Comparison of ENCODE assay signal across 15 mouse cellular contexts in the genomic region with DNA sequence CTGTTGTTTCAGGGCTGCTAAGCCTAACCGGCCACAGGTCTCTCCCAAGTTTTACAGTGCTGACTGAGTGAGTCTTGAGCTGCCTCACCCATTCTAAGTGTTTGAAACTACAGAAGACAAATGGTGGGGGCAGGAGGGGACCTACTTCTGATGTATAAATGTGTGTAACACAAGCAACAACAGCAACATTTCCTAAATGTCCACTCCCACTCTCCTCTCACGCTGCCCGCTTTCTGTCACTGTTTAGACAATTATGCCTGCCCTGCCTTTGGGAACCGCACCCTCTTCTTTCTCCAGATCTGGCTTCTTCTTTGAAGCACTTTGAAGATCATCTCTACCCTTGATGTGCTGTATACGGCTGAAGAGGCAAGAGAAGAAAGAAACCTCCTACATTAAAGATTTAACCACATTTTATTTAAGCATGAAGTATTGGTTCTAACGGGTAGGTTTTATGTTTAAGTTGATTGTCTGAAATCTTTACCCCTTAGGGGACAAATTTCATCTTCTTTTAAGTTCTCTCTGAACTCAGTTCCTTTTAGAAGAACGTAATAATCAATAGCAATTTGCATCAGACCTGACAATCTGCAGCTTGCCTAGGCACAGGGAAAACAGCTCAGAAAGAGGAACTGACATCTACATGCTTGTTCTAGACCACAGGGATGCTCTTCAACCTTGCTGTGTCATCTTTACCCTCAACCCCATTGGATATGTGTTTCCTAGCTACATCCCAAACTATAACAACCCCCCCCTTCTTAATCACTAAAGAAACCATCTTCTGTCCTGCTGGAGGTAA.
DNase-seq lines count a peak whose midpoint lies in the region; ATAC-seq and TF ChIP-seq lines count a peak whose summit lies in the region.
"Had no signal": no experiment of that assay in that cellular context is flagged by ENCODE, and none has a peak within 500 bp of the region (broad histone marks: within the 10 kb centered on the region; RNA-seq: fewer than 3 reads in every experiment).

No protein-coding gene starts in this region.

- peak overlapping the region; percentile 61; the same call in 1 of the 2 replicates for H3K27ac ChIP-seq in limb, embryonic 14.5 days (replicated peaks; ENCODE audit: low read depth, low read length)
- H3K27ac ChIP-seq in limb, embryonic 10.5 days, result no peak overlapping the region
- H3K27ac ChIP-seq in CH12.LX (ENCODE audit: insufficient read depth, low read depth), result no peak overlapping the region
- peak overlapping the region; percentile 38 for H3K27ac ChIP-seq in forebrain, embryonic 16.5 days (ENCODE audit: low read length)
- H3K27ac ChIP-seq: limb, embryonic 13.5 days had no signal

- 74% methylated on average over 7 of the region's 7 CpGs for WGBS in limb, embryonic 14.5 days
- 81% methylated on average over 7 of the region's 7 CpGs for WGBS in limb, embryonic 10.5 days
- WGBS in forebrain, embryonic 16.5 days, result 46% methylated on average over 7 of the region's 7 CpGs

- no peak for TF ChIP-seq CTCF in CH12.LX (conservative IDR thresholded peaks at IDR 0.05 in 1 of 2, IDR thresholded peaks at IDR 0.05 in 1 of 2; ENCODE audit: low read depth in 2 of 2, low read length in 2 of 2)

- H3K36me3 ChIP-seq in limb, embryonic 14.5 days (ENCODE audit: control insufficient read depth, insufficient read depth, low read length), result no peaks in the 10 kb centered on the region
- no peaks in the 10 kb centered on the region for H3K36me3 ChIP-seq in limb, embryonic 10.5 days
- no peaks in the 10 kb centered on the region for H3K36me3 ChIP-seq in CH12.LX (replicated peaks in 1 of 2; ENCODE audit: control insufficient read depth in 1 of 2, insufficient read depth in 1 of 2, low read length in 1 of 2)
- no peaks in the 10 kb centered on the region for H3K36me3 ChIP-seq in forebrain, embryonic 16.5 days (ENCODE audit: control insufficient read depth, insufficient read depth)
- H3K36me3 ChIP-seq: limb, embryonic 13.5 days had no signal

- no peak for DNase-seq in limb, embryonic 14.5 days (ENCODE audit: low spot score)
- no peak for DNase-seq in limb, embryonic 10.5 days (ENCODE audit: low spot score)
- DNase-seq in 416B (ENCODE audit: low read depth), result peak; percentile 13
- peak; percentile 75 for DNase-seq in CH12.LX (ENCODE audit: extremely low read depth)
- no peak for DNase-seq in thymus, adult 18-20 months
- DNase-seq: adrenal gland, adult 2 months; embryo, embryonic 11 days; heart, postnatal 36 days; kidney, postnatal 4 days; liver, postnatal 0 days; right cerebral cortex, postnatal 25 days had no signal

- no peak overlapping the region for H3K4me2 ChIP-seq in limb, embryonic 14.5 days (replicated peaks; ENCODE audit: low read depth, low read length, severe bottlenecking)
- no peak overlapping the region for H3K4me2 ChIP-seq in CH12.LX (ENCODE audit: insufficient read depth, low read depth, poor library complexity, severe bottlenecking)
- no peak overlapping the region for H3K4me2 ChIP-seq in forebrain, embryonic 16.5 days (ENCODE audit: low read length)
- H3K4me2 ChIP-seq: limb, embryonic 13.5 days had no signal

- no peak for ATAC-seq in limb, embryonic 14.5 days (ENCODE audit: low FRiP score, low read depth)
- ATAC-seq in forebrain, embryonic 16.5 days, result no peak
- ATAC-seq in megakaryocyte-erythroid progenitor cell, adult 5-6 weeks (replicated peaks; ENCODE audit: low FRiP score, low TSS enrichment, poor library complexity, severe bottlenecking), result no peak
- ATAC-seq: intestine, postnatal 0 days; liver, postnatal 0 days had no signal

- dilution Hi-C loops in CH12.LX (cut with MboI; ENCODE audit: extremely low pct_ligation_motif_present, extremely low pct_unique_long_range_greater_than_20kb, low sequenced_read_pairs), result no loop called here

- no peak for TF ChIP-seq POLR2A in limb, embryonic 14.5 days (IDR thresholded peaks at IDR 0.05; ENCODE audit: borderline replicate concordance, extremely low read depth, insufficient read depth, insufficient read length)
- no peak for TF ChIP-seq POLR2A in CH12.LX (IDR thresholded peaks at IDR 0.05; ENCODE audit: low read depth, low read length)

- no peaks in the 10 kb centered on the region for H3K9me3 ChIP-seq in limb, embryonic 14.5 days (ENCODE audit: control insufficient read depth, low read length)
- H3K9me3 ChIP-seq in limb, embryonic 10.5 days (replicated peaks), result no peaks in the 10 kb centered on the region
- H3K9me3 ChIP-seq in CH12.LX (replicated peaks; ENCODE audit: low read length), result no peaks in the 10 kb centered on the region
- no peaks in the 10 kb centered on the region for H3K9me3 ChIP-seq in forebrain, embryonic 16.5 days (ENCODE audit: control insufficient read depth, low read length)
- H3K9me3 ChIP-seq: limb, embryonic 13.5 days had no signal

- peak; percentile 32; the same call in 1 of the 2 replicates for TF ChIP-seq EP300 in CH12.LX (IDR thresholded peaks at IDR 0.05; ENCODE audit: low read length)

- no peak overlapping the region for H3K9ac ChIP-seq in limb, embryonic 14.5 days (ENCODE audit: low read depth, low read length, severe bottlenecking)
- no peak overlapping the region for H3K9ac ChIP-seq in CH12.LX (ENCODE audit: insufficient read depth, low read depth)
- H3K9ac ChIP-seq in forebrain, embryonic 16.5 days (replicated peaks; ENCODE audit: low read depth, low read length), result no peak overlapping the region
- H3K9ac ChIP-seq: limb, embryonic 13.5 days; liver, postnatal 0 days had no signal

- H3K79me2 ChIP-seq in CH12.LX (replicated peaks; ENCODE audit: control insufficient read depth, extremely low read depth, insufficient read depth, poor library complexity, severe bottlenecking), result no peaks in the 10 kb centered on the region

- H3K4me1 ChIP-seq in limb, embryonic 14.5 days (ENCODE audit: control insufficient read depth, insufficient read depth, low read length), result 0 out of 2 replicates have a peak, but pooled peaks cover 2% of the 10 kb centered on the region
- no peaks in the 10 kb centered on the region for H3K4me1 ChIP-seq in limb, embryonic 10.5 days
- H3K4me1 ChIP-seq in CH12.LX (ENCODE audit: control insufficient read depth in 1 of 2, insufficient read depth in 2 of 2), result peaks cover 5 to 37% of the 10 kb centered on the region in 2 experiments; a peak in 3 of 4 replicates
- peaks cover 28% of the 10 kb centered on the region for H3K4me1 ChIP-seq in forebrain, embryonic 16.5 days (replicated peaks; ENCODE audit: control insufficient read depth, insufficient read depth, low read length)
- H3K4me1 ChIP-seq: limb, embryonic 13.5 days had no signal

- in situ Hi-C loops in CH12.LX (cut with MboI; ENCODE audit: low pct_ligation_motif_present, low pct_unique_long_range_greater_than_20kb, low sequenced_read_pairs), result no loop called here

- no peak overlapping the region for H3K4me3 ChIP-seq in limb, embryonic 14.5 days (replicated peaks; ENCODE audit: low read length)
- no peak overlapping the region for H3K4me3 ChIP-seq in limb, embryonic 10.5 days
- no peak overlapping the region for H3K4me3 ChIP-seq in CH12.LX (replicated peaks in 1 of 3; ENCODE audit: low read depth in 2 of 3, low read length in 2 of 3, poor library complexity in 1 of 3)
- no peak overlapping the region for H3K4me3 ChIP-seq in forebrain, embryonic 16.5 days (replicated peaks; ENCODE audit: low read length)
- H3K4me3 ChIP-seq: limb, embryonic 13.5 days had no signal

- no peaks in the 10 kb centered on the region for H3K27me3 ChIP-seq in limb, embryonic 14.5 days (ENCODE audit: control insufficient read depth, insufficient read depth, low read length)
- no peaks in the 10 kb centered on the region for H3K27me3 ChIP-seq in limb, embryonic 10.5 days (ENCODE audit: low read depth, poor library complexity, severe bottlenecking)
- no peaks in the 10 kb centered on the region for H3K27me3 ChIP-seq in CH12.LX (replicated peaks)
- no peaks in the 10 kb centered on the region for H3K27me3 ChIP-seq in forebrain, embryonic 16.5 days (replicated peaks; ENCODE audit: control insufficient read depth, insufficient read depth, low read length)
- H3K27me3 ChIP-seq: limb, embryonic 13.5 days had no signal

- TF ChIP-seq RAD21 in CH12.LX (IDR thresholded peaks at IDR 0.05; ENCODE audit: low read depth, low read length), result no peak

TF ChIP-seq in CH12.LX, 34 proteins besides CTCF, POLR2A, EP300 and RAD21:
- TF ChIP-seq ELF1 (IDR thresholded peaks at IDR 0.05; ENCODE audit: low read depth, low read length), result no peak
- no peak for TF ChIP-seq TBP (conservative IDR thresholded peaks at IDR 0.05; ENCODE audit: low read depth, low read length)
- no peak for TF ChIP-seq CHD2 (IDR thresholded peaks at IDR 0.05; ENCODE audit: low read length)
- TF ChIP-seq GABPA (IDR thresholded peaks at IDR 0.05; ENCODE audit: insufficient replicate concordance, low read depth, low read length), result no peak
- no peak for TF ChIP-seq MEF2A (IDR thresholded peaks at IDR 0.05; ENCODE audit: borderline replicate concordance, low read depth, low read length)
- no peak for TF ChIP-seq MYC (IDR thresholded peaks at IDR 0.05; ENCODE audit: low read depth, low read length)
- no peak for TF ChIP-seq USF2 (conservative IDR thresholded peaks at IDR 0.05; ENCODE audit: low read depth, low read length)
- no peak for TF ChIP-seq ZMIZ1 (IDR thresholded peaks at IDR 0.05; ENCODE audit: low read depth, low read length)
- TF ChIP-seq KAT2A (IDR thresholded peaks at IDR 0.05; ENCODE audit: insufficient replicate concordance, low read length), result no peak
- no peak for TF ChIP-seq NELFE (IDR thresholded peaks at IDR 0.05; ENCODE audit: low read depth, low read length)
- TF ChIP-seq CHD1 (IDR thresholded peaks at IDR 0.05; ENCODE audit: low read depth, low read length), result no peak
- no peak for TF ChIP-seq POLR2AphosphoS2 (IDR thresholded peaks at IDR 0.05; ENCODE audit: low read depth, low read length)
- TF ChIP-seq HCFC1 (IDR thresholded peaks at IDR 0.05; ENCODE audit: low read depth, low read length), result no peak
- no peak for TF ChIP-seq ZNF384 (IDR thresholded peaks at IDR 0.05; ENCODE audit: low read depth, low read length)
TF ChIP-seq in CH12.LX: peak in this region for 0.

Comparison
In these comparisons a context has a peak if more than half of its experiments do, and no peak if none do; other contexts are left out.
1. H3K27ac ChIP-seq: peak in limb, embryonic 14.5 days (single experiment) and forebrain, embryonic 16.5 days (single experiment); none in limb, embryonic 10.5 days (single experiment) and CH12.LX (single experiment).
2. DNase-seq: peak in 416B (single experiment) and CH12.LX (single experiment); none in limb, embryonic 14.5 days (single experiment), limb, embryonic 10.5 days (single experiment) and thymus, adult 18-20 months (0 of 2).